Mouse (Mus musculus) urinary bladder, postnatal 14 days (tissue): ENCODE measurements around the gene Gm20388.

Experiments used
- DNase-seq: peaks from one replicate; pipeline ENCODE4 v3.0.0; 2021; ENCODE audit warnings: low spot score

The Gm20388 gene

GRCm38 (mm10) chr8:120531775-120532516 is 621.3 kb downstream of the Gm20388 start:
- no peak for DNase-seq

GRCm38 (mm10) chr8:120532517-120533215 is 622.0 kb downstream of the Gm20388 start:
- DNase-seq: no peak

- DNase-seq: no peak
These were observed 622.7 kb downstream of the Gm20388 start for GRCm38 (mm10) chr8:120533380-120533779.

GRCm38 (mm10) chr8:120534080-120534479 is 623.4 kb downstream of the Gm20388 start:
- DNase-seq: no peak

GRCm38 (mm10) chr8:120534504-120535368 is 624.1 kb downstream of the Gm20388 start:
- DNase-seq: peak; percentile 79

- peak; percentile 57 for DNase-seq
These were observed 625.0 kb downstream of the Gm20388 start for GRCm38 (mm10) chr8:120535452-120536305.

GRCm38 (mm10) chr8:120536306-120537206 is 625.9 kb downstream of the Gm20388 start:
- peak; percentile 57 for DNase-seq

- peak; percentile 89 for DNase-seq
These were observed 626.7 kb downstream of the Gm20388 start for GRCm38 (mm10) chr8:120537207-120537817.

DNA sequence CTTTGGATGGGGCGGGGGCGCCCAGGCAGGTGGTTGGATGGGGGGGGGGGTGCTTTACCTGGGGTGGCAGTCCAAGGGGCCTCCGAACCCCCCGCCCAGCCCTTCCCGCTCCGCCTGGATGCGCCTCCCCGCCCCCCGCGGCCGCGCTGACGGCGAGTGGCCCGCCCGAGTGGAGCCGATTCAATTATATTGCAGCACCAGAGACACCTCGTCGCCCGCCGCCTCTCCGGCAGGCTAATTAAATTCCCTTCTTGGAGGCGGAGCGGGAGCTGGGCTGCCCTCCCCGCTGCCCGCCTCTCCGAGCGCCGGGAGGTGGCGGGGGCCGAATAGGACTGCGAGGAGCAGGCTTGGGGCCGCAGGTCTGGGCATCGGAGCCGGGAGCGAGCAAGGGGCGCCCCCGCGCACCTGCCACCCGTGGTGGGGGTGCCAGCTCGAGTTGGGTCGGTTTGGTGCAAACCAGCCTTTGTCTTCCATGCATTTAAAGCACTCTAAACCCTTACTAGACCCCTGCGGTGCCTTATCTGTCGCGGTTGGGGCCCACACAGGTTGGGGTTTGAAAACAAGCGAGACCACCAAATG is 627.3 kb downstream of the Gm20388 start:
- DNase-seq: peak; percentile 59

DNA sequence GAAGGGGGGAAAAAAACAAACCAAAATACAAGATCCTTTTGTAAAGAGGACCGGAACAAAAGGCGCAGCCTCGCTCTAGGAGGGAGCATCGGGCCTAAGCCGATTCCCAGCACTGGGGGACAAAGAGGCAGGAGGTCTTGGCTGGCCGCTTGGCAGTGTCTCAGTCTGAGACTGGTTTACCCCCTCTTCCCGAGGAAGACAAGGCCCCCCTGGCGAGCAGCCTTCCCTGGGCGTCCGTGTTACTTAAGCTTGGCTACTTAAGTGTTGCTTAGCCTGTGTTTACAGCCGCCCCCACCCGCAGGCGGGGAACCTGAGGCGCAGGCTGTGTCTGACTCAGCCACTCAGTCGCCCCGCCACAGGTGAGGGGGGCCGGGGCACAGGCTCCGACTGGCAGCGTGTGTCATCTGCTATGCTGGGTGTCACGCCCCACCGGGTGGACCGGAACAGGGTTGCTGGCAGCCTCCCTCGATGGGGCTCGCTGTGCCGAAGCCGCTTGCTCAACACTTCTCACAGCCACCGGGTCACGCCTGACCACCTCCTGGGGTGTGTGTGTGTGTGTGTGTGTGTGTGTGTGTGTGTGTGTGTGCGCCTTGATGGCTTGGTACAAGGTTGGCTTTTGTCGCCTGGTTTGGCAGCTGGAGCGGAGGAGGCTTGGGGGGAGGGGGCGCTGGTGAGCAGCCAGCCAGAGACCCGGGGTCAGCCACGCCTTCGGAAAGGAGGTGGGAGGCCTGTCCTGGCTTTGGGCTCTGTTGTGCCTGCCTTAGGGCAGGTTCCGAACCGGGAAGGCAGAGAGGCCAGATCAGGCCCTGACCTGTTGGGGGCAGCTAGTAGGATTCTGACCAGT is 628.0 kb downstream of the Gm20388 start:
- DNase-seq: peak; percentile 91

- DNase-seq: no peak
These were observed 628.7 kb downstream of the Gm20388 start for GRCm38 (mm10) chr8:120539381-120539774.

DNA sequence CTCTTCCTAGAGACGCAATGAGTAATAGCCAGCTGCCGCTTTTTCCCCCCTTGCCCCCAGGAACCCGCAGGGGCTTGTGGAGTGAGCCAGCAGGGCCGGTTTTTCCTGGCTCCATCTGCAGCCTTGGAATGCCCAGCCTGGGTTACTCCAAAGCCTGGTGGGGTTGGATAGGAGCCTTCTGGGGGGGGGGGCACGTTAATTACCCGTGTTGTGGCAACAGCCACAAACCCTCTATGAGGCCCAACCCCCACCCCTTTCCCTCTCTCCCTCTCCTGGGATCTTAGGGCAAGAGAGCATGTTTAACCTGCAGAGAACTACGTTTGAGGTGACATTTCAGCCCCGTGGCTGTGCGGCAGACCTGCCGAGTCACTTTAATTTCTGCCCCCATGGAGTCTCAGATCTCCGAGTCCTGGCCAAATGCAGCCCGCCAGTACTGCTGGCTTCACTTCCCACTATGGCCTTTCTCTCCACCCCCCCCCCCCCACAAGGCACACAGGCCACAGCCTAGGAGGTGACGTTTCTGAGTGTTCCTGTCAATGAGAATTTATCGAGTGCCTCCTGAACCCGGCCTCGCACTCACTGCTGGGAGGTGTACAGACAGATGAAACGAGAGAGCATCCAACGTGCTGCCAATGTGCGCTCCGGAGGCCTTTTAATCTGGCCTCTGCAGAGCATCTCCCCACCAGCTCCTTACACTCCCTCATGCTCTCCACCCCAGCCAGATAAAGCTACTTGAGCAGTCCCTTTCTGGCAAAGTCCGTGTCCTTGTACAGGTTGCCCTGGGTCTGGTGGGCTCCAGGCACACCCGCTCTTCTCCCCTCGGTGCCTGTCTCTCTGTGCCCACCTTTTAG is 629.4 kb downstream of the Gm20388 start:
- peak; percentile 70 for DNase-seq

- no peak for DNase-seq
These were observed 632.4 kb downstream of the Gm20388 start for GRCm38 (mm10) chr8:120542995-120543394.

GRCm38 (mm10) chr8:120543416-120544055 is 632.9 kb downstream of the Gm20388 start:
- DNase-seq: no peak

DNA sequence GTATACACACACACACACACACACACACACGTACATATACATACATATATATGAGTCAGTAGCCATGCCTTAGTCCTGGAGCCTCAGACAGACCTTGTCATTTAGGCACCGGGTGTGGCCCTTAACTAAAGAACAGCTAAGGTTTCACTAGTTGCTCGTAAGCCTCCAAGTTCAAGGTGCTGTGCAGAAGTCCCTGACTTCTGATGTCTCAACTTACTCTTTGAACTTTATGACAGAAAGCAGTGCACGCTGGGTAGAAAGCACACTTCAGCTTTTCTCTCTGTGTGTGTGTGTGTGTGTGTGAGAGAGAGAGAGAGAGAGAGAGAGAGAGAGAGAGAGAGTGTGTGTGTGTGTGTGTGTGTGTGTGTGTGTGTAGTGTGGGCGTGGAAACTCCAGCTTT is 633.5 kb downstream of the Gm20388 start:
- no peak for DNase-seq

DNA sequence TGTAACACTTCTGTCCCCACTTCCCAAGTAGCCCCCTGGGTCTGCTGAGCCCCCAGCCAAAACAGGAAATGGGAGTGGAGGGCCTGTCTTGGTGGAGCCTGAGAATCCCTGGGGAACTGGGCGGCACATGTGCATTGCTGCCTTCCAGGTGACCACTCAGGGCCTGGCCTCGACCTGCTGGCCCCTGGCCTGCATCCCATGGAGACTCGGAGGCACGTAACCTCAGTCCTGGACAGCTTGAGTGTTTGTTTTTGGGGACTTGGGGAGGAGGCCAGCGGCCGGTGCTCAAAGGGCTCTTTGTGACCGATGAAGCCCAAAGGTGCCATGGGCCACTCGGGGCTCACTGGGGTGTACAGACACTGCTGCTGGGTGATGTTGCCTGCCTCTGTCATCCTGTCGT is 636.9 kb downstream of the Gm20388 start:
- DNase-seq: no peak

GRCm38 (mm10) chr8:120548313-120548761 is 637.7 kb downstream of the Gm20388 start:
- DNase-seq: no peak
